Mouse (Mus musculus) right cerebral cortex, adult 18-20 months (tissue): ENCODE measurements at regions not wholly inside any gene's neighbourhood (a gene's known extent, or its start where the extent isn't known, plus 50 kb on each side); places are given as distances from the start of the nearest gene placed in this dataset.

Experiments
- DNase-seq: peaks from one replicate; pipeline ENCODE4 v3.0.0; 2022; ENCODE audit warnings: mixed read lengths

- no peak for DNase-seq
These were observed 246.7 kb downstream of the H2al1j start for GRCm38 (mm10) chrX:11574354-11574753.

GRCm38 (mm10) chrX:11575571-11575970, 247.9 kb downstream of the H2al1j start:
- no peak for DNase-seq

GRCm38 (mm10) chrX:11576287-11576686, 248.7 kb downstream of the H2al1j start:
- DNase-seq, result no peak

GRCm38 (mm10) chrX:11577294-11577693, 249.7 kb downstream of the H2al1j start:
- DNase-seq, result no peak

GRCm38 (mm10) chrX:11585353-11585752, 257.7 kb downstream of the H2al1j start:
- no peak for DNase-seq

- DNase-seq, result no peak
These were observed 264.0 kb downstream of the H2al1j start for GRCm38 (mm10) chrX:11591391-11592187.

- no peak for DNase-seq
These were observed 266.9 kb downstream of the H2al1j start for GRCm38 (mm10) chrX:11594542-11594941.

GRCm38 (mm10) chrX:11597548-11597947, 269.9 kb downstream of the H2al1j start:
- DNase-seq, result no peak

- no peak for DNase-seq
These were observed 286.6 kb downstream of the H2al1j start for GRCm38 (mm10) chrX:11614237-11614636.

GRCm38 (mm10) chrX:11621045-11621763, 293.6 kb downstream of the H2al1j start:
- DNase-seq, result peak; percentile 48

- DNase-seq, result no peak
These were observed 298.8 kb downstream of the H2al1j start for GRCm38 (mm10) chrX:11626274-11626878.

- no peak for DNase-seq
These were observed 301.7 kb downstream of the H2al1j start for GRCm38 (mm10) chrX:11629362-11629761.

GRCm38 (mm10) chrX:11629906-11630305, 302.3 kb downstream of the H2al1j start:
- DNase-seq, result no peak

GRCm38 (mm10) chrX:11631186-11631913, 303.7 kb downstream of the H2al1j start:
- DNase-seq, result no peak

- peak; percentile 40 for DNase-seq
These were observed 304.4 kb downstream of the H2al1j start for GRCm38 (mm10) chrX:11632011-11632410.

GRCm38 (mm10) chrX:11633823-11634222, 306.2 kb downstream of the H2al1j start:
- no peak for DNase-seq

- no peak for DNase-seq
These were observed 316.9 kb downstream of the H2al1j start for GRCm38 (mm10) chrX:11644484-11644883.

- no peak for DNase-seq
These were observed 319.3 kb downstream of the H2al1j start for GRCm38 (mm10) chrX:11646681-11647526.

- no peak for DNase-seq
These were observed 319.9 kb downstream of the H2al1j start for GRCm38 (mm10) chrX:11647527-11647836.

- DNase-seq, result no peak
These were observed 325.7 kb downstream of the H2al1j start for GRCm38 (mm10) chrX:11653336-11653735.

- peak; percentile 60 for DNase-seq
These were observed 327.4 kb downstream of the H2al1j start for GRCm38 (mm10) chrX:11654976-11655375.

GRCm38 (mm10) chrX:11655466-11655865, 327.8 kb downstream of the H2al1j start:
- no peak for DNase-seq
